Mouse (Mus musculus) megakaryocyte, adult 5-6 weeks (primary cell): ENCODE data around the gene Rab11fip4. TPM values are rescaled to one million over a fixed set of nuclear protein-coding genes. Genes with fewer than 3 reads are reported as not detected.

ENCODE experiments used
- ATAC-seq: 2 replicates; pipeline ENCODE4 v1.8.0; 2016; ENCODE audit warnings: mild to moderate bottlenecking, inconsistent platforms; ENCODE audit not compliant: poor library complexity, severe bottlenecking
- total RNA-seq, 2 experiments: library from RNA; stranded (forward) in 1 of 2; stranded (reverse) in 1 of 2; fragments of 153-499, 151-499 nt in 1 of 2; fragments of 221-1000, 200-1000 nt in 1 of 2; gene quantifications; 2 replicates each; pipeline versions ENCODE4 v1.2.3 to v1.2.4; 2015 to 2017

Gene Rab11fip4
- total RNA-seq, 2 experiments from 2014 or later, result 3.7 to 13.3 TPM

DNA sequence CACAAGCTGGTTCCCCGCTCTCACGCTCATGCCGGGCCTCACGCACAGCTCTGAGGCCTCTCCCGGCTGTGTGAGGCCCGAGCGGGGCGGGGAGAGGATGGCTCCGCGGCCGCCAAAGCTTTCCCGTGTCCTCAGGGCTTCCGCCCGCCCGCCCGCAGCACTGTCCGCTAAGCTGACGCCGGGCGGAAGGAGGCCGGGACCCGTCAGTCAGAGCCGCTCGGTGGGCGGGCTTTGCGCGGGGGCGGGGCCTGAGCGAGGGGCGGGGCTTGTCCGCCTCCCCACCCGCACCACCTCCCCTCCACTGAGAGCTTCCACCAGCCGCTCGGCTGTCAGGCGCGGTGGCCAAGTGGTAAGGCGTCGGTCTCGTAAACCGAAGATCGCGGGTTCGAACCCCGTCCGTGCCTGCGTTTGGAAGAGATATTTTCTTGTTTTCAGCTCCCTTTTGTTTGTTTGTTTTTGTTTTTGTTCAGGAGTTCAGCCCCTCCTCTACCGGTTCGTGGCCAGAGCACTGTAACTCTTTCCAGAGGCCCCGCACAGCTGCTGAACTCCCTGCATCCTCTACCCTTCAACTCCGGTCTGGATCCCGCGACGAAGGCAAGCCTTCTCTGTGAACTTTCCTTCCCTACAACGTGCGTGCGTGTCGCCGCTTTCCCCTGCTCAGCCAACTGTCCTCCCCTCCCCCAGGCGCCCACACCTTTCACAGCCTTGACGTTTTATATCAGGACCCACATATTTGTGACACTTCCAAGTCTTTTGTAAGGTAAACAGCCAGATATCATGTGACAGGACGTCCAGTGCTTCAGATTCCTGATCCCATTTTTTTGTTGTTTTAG, 113.5 kb downstream of the Rab11fip4 start:
- peak; percentile 93 for ATAC-seq

DNA sequence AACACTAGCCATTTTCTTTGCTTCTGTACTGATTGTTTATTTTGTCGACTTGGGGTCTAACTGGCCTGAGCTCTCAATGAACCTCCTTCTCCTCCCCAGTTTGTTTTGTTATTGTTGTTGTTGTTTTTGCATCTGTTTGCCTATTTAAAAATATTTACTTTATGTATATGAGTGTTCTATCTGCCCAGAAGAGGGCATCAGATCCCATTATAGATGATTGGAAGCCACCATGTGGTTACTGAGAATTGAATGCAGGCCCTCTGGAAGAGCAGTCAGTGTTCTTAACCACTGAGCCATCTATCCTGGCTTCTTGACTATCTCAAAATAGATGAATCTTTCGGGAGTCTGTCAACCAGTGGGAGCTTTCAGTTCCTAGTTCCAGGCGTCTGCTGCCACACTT, 116.1 kb downstream of the Rab11fip4 start:
- ATAC-seq, result no peak

DNA sequence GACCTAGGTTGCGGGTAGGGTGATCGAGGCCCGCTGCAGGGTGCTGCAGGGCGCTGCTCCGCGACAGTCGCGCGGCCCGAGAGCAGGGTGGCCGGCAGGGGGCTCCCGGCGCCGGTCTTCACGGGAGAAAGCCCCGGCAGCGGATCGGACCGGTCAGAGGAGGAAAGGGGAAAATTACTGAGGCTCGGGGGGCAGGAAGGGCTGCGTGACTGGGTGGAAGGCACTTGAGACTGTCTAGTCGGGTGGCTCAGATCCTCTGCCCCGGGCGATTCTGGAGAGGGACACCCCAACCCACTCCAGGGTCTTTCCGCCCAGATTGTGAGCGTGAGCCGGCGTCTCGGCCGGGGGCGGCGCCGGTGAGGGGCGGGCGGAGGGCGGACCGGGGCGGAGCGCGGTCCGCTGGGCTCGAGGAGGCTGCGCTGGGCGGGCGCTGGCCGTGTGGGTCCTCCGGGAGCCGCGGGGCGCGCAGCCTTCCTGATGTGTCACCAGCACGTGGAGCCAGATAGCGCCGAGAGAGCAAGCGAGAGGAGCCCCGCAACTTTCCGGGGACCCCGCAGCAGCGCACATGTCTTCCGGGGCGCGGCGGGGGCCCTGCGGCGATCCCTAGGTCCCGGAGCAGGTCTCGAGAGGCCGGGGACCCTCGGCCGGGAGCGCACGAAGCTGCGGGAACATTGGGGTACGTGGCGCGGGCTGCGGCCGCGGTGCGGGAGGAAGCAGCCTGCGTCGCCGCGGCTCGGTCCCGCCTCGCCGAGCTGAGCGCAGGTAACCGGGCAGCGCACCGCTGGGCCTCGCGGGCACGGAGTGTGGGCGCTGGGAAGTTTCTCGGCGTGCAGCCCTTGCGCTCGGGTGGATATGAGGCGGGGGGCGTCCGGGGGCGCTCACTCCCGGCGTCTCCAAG, 120.1 kb downstream of the Rab11fip4 start:
- ATAC-seq, result peak; percentile 92

DNA sequence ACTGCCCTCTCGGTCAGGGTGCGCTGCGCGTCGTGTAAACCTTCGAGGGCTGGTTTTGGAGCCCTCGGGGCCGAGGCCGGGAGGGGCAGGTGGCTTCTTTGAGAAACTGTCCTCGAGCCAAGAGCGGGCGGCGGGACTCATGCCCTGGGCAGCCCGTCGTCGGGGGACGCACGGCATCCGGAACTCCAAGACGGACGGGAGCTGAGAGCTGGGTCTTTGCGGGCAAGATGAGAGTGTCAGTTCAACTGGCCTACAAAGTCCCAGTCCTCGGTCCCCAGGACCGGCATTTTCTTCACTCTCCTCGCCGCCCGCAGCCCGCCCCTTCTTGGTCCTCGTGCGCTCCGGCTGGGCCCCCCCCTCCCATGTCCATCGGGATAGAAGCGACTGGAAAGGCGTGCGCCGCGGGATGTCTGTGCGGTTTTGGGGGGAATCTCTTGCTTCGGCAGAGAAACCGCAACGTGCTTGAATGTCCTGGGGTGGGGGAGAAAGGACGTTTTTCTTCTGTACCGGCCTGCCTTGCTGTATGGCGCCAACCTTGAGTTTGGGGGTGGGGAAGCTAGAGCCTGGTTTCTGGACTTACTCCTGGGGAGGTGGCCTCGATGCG, 120.9 kb downstream of the Rab11fip4 start:
- 0 out of 2 replicates have a peak, but pooled peaks have one; percentile 13 for ATAC-seq

DNA sequence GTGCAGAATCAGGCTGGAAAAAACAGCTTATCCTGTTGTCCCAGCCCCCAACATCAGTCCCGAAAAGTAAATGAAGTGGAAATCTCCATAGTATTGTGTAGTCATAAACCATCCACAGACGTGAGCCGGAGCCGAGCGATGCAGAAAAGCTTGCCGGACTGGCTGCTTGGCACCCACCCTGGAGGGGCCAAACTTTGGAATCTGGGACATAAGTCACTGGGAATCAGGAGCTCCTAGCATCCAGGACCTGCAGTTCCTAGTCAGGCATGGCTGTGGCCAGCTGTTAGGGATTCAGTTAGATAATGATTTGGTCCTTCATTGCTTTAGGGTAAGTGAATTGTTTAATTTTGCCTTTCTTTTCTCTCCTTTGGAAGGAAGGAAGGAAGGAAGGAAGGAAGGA, 122.2 kb downstream of the Rab11fip4 start:
- ATAC-seq, result no peak

DNA sequence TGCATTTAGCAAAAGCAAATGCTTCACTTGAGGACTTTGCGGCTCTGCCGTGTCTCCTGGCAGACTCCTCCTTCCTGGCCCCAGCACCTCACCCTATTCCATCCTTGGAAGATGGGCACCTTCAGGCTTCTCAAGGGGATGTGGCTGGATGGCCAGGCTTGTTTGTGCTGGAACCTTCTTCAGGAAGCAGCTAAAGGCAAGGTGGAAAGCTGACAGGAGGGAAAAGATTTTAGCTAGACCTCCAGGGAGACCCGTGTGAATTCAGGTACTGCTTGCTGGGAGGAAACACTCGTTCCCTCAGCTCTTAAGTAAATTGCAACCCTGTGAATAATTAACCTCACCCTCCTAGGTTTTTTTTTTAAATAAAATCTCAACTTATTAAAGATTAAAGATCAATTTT, 122.7 kb downstream of the Rab11fip4 start:
- no peak for ATAC-seq

DNA sequence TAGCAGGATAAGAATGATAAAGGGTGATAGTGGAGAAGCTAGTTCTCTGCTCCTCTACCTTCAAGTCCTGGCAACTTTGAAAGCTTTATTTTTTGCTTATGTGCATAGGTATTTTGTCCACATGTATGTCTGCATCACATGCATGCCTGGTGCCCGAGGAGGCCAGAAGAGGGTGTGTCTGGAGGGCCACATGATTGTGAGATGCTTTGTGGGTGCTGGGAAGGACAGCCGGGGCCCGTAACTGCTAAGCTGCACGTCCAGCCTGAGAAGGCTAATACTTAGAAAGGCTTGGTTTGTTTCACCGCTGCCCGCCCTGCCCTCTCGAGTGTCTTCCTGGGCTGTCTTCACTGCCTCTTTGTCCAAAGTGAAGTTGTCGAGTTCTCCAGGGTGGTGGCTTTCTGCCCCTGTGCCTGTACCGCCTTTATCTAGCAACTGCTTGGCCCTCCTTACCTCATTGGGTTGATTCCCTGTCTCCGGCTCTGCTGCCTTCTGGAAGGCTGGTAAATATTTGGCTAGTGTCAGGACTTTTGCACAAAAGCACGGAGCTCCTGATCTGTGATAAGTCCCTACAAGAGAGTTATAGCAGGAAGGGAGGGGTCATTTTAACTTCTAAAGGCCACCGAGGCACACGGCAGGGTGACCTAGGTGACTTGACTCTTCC, 123.2 kb downstream of the Rab11fip4 start:
- ATAC-seq, result no peak

DNA sequence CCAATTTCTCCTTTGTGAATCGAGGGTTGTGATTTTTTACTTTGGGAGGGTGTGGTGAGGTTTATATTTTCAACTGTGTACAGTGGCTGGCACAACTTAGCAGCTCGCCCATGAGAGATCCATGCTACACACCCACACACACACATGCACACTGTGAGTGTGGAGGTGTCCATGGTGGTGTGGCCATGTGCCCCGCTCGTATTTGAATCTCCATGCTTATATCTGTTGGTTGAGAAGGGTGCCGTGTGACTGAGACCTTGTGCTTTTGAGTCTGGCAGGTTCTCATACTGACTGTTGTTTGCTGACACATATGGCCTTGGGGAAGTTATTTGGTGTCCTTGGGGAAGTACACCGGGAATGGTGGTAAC, 123.7 kb downstream of the Rab11fip4 start:
- no peak for ATAC-seq

DNA sequence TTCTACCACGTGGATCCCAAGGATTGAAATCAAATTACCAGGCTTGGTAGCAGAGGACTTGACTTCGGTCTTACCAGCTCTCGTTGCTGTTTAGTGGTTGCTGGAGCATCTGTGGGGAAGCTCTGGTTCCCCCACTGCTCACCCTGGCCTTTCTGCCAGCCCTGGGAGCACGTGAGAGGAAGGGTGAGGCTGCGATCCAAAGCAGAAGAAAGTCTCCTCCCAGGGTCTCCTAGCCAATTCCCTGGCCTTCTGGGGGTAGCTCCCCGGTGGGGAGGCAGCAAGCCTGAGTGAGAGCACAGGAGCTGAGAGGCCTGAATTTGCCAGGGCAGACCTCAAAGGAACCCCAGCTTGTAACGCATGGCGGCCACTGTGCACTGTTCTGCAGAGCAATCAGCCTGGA, 124.3 kb downstream of the Rab11fip4 start:
- ATAC-seq, result no peak

DNA sequence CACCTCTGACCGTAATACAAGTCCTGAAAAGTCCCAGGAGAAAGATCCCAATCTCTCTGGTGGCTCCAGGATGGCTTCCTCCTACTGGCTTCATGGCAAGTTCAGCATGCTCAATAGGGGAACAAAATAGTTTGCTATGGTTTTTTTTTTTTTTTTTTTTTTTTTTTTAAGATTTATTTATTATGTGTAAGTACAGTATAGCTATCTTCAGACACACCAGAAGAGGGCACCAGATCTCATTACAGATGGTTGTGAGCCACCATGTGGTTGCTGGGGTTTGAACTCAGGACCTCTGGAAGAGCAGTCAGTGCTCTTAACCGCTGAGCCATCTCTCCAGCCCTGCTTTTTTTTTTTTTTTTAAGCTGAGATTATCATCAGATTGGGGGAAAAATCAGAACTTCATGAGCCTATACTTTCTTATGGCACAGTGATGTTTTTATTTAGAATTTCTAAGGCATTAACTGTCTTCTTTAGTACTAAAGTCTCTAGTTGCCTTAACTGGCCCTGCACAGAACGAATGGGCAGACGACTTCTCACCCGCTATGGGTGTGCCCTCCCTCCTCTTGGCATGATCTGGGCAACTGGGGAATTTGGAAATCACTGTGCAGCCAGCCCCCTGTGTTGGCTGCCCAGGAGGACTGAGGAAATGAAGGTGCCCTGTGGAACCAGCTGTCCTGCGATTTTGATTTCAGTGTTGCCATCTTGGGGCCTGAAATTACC, 124.9 kb downstream of the Rab11fip4 start:
- ATAC-seq, result no peak

DNA sequence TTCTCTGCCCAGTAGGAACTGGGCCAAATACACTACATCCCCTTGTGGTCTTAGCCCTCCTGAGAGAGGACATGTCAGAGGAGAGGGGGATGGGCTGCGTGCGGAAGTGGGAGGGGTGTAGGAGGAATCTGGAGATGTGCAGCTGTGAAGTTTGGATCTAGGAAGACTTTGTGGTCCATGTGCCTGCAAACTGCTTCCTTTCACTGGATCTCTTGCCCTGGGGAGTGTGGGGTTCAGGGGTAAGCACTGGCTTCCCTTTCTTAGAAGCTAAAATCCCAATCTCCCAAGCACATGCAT, 125.4 kb downstream of the Rab11fip4 start:
- ATAC-seq, result no peak

DNA sequence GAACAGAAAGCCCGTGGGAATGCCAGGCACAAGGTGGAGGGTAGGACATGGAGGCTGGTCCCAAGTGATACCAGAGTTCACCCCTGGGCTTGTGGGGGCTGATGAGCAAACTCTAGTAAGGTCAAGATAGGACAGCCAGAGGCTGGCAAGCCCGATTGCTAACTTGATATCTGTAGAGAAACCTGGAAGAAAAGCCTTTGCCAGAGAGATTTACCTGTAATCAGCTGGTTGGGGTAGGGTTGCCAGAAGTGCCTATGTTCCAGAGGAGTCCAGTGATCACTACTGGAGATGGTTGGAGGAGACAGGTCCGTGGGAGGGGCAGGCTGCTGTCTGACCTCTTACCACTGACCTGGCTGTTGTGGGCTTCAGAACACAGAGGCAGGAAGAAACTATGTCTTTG, 126.3 kb downstream of the Rab11fip4 start:
- no peak for ATAC-seq

DNA sequence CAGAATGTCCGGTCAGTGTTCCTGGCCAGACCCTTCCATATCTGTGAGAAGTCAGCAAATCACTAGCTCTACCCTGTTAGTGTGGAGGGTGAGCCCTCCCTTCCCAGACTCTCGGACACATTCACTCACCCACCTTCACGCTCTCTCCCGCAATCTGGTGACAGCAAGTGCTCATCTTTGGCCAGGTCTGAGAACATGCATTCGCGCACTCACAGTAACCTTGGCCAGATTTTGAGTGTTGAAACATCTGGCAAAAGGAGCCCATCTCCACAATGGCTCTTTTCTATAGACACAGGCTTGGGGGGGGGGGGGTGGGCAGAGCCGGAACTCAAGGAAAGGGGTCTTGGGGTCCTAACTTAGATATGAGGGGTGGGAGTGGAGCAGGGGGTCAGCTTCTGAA, 126.8 kb downstream of the Rab11fip4 start:
- no peak for ATAC-seq

DNA sequence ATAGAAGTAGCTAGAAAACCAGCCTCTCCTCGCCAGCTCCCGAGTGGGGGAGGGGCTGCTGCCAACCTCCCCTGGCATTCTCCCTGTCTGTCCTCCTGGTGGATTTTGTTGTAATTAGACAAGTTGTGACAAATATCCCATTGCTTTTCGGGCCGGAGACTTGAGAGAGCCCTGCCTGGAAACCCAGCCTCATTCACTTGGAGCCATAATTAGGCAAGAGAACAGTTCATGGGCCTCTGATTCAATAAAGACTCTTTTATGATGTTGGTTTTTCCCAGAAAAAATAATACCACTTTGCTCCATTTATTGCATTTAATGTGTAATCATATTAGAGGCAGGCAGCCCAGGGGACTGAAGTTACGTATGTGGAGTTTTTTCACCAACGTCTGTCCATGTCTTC, 127.2 kb downstream of the Rab11fip4 start:
- ATAC-seq, result no peak

DNA sequence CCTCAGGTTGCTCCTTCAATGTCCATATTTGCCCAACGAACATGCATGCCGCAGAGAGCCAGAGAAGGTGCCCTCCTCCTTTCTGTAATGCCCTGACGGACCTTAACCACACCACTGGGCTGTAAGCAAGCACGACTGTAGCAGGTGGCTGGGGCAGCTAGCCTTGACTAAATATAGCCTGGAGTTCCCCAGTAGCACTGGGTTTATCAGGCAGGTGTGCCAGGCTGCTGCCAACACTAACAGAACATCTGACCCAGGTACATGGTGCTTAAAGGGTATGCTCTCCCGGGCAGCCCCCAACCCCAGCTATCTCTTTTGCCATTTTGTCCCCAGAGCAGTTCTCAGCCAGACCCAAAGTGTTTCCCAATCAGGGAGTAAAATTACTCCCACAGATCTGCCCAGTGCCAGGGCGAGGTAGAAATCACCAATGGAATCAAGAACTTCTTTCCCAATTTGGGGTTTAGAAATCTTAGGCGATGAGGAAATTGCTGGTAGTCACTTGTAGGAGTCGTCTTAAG, 127.9 kb downstream of the Rab11fip4 start:
- ATAC-seq, result peak; percentile 57

DNA sequence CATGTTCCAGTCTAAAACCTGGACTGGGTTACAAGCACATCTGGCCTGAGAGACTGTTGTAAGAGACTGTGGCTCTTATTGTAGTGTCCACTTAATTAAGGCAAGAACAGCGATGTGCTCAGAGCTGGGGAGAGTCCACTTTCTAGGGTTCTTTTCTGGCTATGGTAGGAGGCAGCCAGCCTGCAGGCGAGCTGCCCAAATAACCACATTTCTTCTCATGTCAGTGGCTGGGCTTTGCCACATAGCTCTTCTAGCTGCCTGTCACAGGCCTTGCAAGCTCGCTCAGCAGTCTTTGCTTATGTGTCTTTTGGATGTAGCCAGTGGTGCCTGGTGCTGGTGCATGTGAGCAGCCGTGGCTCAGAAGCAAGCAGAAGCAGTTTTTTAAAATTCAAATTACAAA, 129.7 kb downstream of the Rab11fip4 start:
- no peak for ATAC-seq

DNA sequence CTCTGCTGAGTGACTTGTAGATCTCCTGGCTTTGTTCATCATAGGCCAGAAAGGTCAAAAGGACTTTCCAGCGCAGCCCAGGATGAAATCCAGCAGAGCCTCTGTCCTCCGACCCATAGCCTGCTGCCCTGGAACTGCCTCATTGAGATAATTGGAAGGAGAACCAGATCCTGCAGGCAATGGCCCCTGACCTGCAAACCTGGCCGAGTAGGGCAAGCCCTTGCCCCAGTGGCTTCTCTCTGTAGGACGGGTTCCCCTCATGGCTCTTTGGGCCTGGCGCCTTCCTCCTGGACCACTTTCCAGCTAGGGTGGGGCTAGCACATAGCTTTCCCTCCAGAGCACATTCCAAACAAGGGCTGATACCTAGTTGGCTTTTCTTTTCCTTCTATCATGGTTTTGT, 131.8 kb downstream of the Rab11fip4 start:
- no peak for ATAC-seq

DNA sequence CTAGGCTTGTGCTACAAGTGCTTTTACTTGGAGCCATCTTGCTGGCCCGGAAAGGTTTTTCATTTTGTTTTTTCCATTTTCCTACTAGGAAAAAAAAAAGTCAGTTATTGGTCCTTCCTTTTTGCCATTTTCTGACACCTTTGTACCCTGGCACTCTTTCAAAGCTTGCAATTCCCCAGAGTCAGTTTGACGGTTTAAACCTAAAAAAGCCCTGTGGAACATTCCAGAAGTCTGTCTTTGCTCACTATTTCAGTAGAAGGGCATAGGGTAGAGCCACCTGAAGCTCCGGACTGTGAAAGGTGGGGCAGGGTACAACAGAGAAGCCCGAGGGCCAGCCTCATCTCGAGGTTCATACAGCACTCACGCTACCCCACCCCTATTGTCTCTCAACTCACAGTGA, 134.0 kb downstream of the Rab11fip4 start:
- ATAC-seq, result no peak

DNA sequence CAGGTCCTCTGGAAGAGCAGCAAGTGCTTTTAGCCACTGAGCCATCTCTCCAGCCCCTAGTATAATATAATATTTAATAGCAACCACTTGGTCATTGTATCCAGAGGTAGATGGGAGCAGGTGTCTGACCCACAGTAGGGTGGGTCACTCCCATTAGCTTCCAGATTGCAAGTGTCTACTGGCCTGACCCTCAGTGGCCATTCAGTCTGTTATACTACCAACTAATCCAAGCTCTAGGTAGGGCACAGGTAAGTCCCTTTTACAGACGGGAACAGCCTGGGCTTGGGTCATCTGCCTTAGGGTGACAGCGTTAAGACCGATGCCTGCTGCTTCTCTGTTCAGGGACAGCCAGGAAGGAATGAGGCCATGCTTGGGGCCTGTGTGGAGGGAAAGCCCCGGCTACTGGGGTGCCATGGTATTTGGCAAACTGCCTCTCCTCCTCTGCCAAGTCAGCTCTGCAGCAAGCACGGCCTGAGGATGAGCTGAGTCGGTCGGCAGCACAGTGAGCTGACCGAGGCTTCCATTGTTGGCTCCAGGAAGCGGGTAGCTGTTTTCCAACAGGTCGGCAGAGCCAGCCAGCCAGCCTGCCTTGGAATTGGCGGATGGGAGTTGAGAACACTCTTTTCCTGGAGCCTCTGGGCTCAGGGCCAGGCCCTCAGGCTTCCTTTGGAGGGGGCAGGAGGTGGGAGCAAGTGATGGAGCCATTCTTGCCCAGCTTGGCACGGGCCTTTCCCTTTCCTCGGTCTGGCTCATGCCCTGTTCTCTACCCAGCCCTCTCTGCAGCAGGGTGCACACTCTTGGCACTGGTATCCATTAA, 138.4 kb downstream of the Rab11fip4 start:
- no peak for ATAC-seq

DNA sequence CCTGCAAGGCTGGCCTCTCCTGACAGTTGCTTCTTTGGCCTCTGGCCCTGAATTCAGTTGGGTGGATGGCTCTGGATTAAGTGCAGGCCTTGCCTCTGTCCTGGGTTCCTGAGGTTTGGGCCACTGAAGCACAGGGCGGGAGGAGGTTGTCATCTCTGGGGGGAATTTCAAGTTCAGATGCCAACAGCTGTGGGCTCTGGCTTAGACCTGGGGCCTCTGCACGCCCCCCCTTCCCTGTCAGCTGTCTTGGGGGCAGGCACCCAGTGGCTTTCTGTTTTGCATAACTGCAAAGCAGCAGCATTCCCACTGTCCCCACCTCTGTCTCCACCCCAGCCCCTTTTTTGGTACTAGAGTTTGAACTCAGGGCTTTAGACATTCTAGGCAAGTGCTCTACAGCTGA, 139.4 kb downstream of the Rab11fip4 start:
- no peak for ATAC-seq
